Mouse (Mus musculus): Measurements from ENCODE around the gene Necap1. TPM values are rescaled to one million over a fixed set of nuclear protein-coding genes. Genes with fewer than 3 reads are reported as not detected.

Necap1 gene
- total RNA-seq (2022): 100 to 1,000 TPM; 179 to 215 (median 196) TPM

DNA sequence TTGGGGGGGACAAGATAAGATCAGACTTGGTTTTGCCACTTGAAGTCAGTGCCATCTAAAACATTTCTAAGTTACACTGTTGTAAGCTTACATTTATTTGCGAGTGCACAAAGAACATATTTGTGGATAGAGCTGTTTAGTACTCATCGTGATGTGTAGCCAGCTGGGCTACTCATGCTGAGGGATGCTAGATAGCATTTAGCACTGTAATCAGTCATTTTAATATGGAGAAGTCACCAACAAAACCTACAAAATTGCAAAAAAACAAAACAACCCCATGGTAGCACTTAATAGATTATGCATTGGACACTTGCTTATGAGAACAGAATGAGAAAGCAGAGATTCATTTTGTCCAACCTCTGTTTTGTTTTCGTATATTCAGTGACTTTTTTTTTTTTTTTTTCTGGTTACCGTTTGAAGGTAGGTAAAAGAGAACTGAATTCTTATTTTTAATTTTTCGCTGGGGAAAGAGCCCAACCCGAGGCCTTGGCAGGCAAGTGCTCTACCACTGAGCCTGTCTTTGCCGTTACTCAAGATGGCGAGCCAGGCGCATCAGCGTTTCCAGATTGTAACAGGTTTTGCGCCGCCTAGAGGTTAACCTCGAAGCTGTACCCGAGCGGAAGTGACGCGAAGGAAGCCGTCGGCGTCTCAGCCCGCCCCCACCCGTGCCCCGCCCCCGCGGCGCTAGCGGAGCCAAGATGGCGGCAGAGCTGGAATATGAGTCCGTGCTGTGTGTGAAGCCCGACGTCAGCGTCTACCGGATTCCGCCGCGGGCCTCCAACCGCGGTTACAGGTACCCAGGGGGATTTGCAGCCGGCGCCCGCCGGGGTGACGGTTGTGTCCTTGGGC, at the start of gene Necap1:
Gene Necap1 (plus strand): TSS at position 604 of the 849 bp plus-strand sequence.
- DNase-seq (ENCODE audit: low spot score in 2 of 2): peak; percentile 96

DNA sequence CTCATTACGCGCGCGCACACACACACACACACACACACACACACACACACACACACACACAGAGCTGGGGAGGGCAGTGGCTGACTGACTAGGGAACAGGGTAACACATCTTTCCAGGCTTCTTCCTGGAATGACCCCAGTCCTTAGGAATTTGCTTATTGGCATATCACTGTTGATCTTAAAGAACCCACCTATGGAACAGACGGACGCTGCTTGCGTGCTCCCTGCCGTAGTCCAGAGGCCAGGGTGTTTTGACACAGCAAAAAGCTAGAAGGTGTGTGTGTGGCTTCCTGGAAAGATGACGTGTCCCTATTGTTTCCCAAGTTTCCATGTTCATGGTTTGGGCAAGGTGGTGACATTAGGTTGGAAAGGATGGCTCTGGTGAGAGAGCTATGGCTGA, 49.1 kb upstream of the Necap1 start:
- no peak for DNase-seq (ENCODE audit: low spot score in 2 of 2)

DNA sequence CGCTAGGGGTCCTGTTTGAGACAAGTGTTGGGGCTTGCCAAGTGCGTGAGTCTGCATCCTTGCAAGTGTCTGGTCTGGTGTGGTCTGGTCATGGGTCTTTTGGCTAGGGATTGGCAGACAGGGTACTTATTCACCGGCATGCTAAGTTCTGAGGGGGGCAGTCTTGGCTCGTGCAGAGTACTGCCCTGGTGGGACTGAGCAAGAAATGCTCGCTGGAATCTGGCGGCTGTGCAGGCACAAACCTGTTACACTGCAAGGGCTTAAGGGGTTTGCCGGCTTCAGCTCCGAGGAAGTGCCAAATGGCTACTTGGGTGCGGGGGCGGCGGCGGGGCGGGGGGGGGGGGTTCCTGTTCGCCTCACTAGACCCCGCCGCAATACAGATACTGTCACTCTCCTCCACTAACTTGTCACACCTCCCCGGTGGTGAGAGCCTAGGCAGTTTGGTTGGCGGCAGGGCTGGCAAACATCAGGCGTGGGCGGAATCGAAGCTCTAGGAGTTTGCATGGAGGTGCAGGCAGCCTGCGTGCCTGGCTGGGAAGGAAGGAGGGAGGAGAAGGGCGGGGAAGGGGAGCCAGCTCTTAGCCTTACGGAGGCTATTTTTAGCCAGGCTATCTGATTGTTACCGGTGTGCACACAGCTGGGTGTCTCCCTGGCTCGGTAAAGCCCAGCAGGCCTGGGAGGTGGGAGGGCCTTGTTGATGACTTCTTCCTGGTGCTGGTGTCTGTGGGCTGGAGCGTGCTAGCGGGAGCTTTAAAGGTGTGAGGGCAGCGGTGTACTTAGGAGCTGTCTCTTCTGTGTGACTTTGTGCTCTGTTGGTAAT, 48.1 kb upstream of the Necap1 start:
- peak; percentile 61 to 92 for DNase-seq (ENCODE audit: low spot score in 2 of 2)

DNA sequence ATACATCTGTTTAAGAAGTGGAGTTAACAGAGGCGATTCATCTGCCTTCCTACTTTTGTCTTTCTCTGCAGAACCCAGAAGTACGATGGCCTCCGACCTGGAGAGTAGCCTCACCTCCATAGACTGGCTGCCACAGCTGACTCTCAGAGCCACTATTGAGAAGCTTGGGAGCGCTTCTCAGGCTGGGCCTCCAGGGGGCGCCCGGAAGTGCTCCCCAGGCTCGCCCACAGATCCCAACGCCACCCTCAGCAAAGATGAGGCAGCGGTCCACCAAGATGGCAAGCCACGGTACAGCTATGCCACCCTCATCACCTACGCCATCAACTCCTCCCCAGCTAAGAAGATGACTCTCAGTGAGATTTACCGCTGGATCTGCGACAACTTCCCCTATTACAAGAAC, 46.2 kb upstream of the Necap1 start:
- no peak for DNase-seq (ENCODE audit: low spot score in 2 of 2)

DNA sequence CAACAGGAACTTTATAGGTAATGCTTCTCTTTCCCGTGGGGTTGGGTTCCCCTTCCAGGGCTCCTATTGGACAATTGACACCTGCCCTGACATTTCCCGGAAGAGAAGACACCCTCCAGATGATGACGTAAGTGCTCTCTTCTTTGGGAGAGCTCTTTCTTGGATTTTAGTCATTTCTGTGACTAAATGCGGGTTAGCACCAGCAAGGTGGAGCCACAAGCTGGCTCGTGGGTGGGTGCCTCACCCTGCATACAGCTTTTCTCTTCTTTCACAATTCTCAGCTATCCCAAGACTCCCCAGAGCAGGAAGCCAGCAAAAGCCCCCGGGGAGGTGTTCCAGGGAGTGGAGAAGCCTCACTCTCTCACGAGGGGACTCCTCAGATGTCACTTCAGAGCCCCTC, 41.4 kb upstream of the Necap1 start:
- no peak for DNase-seq (ENCODE audit: low spot score in 2 of 2)

DNA sequence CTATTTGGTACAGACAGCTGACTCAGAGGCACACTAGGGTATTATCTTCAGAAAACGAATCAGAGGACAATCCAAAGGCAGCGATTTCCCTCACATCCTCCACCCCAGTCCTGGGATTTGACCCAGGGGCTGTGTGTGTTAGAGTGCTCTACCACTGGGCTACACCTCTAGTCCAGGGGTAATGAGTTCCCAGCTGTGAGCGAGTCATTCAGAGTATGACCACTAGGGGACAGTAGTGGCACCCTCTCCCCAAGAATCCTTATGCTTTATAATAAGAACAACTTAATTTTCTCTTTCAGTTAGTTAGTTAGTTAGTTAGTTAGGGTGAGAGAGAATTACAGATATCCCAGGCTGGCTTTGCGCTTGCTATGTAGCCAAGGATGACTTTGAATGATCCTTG, 39.9 kb upstream of the Necap1 start:
- DNase-seq (ENCODE audit: low spot score in 2 of 2): no peak

DNA sequence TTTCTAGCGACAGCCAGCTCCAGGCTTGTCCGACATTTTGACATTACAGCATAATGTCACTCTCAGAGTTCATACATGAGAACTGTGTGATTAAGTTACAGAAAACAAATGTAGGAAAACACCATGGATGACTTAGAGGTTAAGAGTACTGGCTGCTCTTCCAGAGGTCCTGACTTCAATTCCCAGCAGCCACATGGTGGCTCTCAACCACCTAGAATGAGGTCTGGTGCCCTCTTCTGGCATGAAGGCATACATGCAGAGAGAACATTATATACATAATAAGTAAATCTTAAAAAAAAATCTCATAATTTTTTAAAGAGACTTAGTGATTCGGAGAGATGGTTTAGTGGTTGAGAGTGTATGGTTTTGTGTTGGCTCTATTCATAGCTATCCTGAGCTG, 37.3 kb upstream of the Necap1 start:
- DNase-seq (ENCODE audit: low spot score in 2 of 2): no peak

DNA sequence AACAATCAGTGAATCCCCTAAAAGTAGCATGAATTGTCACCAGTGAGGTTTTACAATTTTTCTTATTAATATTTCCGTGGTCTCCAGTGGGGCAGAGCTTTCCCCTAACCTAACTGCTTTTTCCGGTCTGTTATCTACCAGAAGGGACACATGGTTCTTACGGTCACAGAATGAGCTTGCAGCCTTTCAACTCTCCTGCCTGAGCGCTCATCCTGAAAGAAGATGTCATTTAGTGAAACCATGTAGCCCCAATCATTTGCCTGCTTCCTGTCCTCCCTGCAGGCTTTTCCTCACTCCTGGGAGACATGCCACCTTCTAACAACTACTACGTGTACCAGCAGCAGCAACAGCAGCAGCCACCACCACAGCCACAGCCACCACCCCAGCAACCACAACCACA, 36.7 kb upstream of the Necap1 start:
- no peak for DNase-seq (ENCODE audit: low spot score in 2 of 2)

DNA sequence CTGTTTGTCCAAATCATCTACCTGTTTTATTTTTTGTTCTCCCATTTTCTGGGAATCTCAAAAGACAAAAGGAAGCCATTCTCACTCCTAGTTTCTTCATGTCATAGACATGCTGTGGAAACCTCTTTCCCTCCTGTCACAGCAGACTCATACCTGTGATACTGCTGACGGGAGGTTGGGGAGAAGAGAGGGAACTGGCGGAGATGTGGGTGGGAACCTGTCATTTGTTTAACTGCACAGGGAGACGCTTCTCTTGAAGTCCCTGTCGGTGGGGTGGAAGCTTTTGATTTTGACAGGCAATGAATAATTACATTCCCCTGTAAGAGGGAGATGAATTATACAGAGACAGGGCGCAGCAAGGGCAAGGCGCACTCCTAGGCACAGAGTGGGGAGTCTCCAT, 30.5 kb upstream of the Necap1 start:
- no peak for DNase-seq (ENCODE audit: low spot score in 2 of 2)

DNA sequence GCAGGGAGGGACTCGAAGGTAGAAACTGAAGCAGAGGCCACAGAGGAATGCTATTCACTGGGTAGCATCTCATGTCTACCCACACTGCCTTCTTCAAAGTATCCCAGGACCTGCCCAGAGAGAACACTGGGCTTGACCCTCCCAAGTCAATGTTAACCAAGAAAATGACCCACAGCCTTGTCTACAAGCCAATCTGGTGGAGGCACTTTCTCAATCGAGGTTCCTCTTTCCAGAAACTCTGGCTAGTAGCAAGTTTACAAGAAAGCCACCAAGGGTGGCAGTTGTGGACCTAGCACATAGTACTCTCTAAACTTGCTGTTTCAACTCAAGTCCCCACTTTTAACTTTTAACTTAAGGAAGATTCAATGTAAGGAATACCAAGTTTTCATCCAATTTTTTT, 21.6 kb upstream of the Necap1 start:
- no peak for DNase-seq (ENCODE audit: low spot score in 2 of 2)

DNA sequence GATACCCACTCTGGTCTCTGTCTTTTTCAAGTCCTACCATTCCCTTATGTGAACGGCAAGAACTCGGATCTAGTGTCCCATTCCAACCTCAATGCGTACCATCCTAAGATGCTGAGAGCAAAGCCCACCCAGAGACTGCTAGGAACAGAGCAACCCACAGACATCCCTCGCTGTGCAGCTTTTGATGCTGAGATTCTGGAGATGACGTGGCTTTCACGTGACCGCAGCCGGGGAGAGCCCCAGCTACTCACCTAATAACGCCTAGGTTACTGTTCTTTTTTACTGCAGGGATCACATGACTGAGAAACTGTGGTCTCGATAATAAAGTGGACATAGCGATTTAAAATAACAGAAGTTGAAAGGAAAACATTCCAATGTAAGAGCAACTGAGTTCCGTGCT, 19.7 kb upstream of the Necap1 start:
- DNase-seq (ENCODE audit: low spot score in 2 of 2): no peak

DNA sequence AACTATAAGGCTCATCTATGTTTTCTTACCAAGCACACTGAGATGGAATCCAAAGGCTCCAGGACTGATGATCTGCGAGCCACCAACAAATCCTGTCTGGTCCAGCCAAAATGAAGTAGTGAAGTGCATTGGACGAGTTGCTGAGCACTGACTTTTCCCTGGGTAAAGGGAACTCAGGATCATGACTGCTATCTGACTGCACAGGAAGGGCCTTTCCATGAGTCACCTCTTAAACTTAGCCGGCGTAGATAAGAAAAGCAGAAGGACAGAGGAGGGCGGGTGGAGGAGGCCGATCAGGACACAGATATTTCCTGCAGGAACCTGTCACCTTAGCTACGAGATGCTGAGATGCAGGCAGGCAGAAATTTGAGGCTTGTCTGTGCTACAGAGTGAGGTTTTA, 18.3 kb upstream of the Necap1 start, which contains the start of gene C3ar1:
Gene C3ar1 (minus strand): TSS at position 207 of the 400 bp plus-strand sequence.
- no peak for DNase-seq (ENCODE audit: low spot score in 2 of 2)

DNA sequence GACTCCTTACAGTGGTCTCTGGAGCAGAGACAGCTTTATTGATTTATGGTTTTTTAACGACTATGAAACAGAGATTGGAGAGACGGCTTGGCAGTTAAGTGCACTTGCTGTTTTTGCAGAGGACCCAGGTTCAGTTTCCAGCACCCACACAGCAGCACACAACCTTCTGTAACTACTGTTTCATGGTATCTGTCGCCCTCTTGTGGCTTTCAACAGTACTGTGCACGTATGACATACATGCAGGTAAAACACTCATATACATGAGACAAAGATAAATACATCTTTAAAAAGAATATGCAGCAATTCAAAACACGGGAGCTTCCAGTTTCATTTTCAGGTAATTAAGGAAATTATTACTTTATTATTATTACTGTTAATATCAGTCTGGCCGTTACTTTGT, 11.8 kb upstream of the Necap1 start:
- no peak for DNase-seq (ENCODE audit: low spot score in 2 of 2)

DNA sequence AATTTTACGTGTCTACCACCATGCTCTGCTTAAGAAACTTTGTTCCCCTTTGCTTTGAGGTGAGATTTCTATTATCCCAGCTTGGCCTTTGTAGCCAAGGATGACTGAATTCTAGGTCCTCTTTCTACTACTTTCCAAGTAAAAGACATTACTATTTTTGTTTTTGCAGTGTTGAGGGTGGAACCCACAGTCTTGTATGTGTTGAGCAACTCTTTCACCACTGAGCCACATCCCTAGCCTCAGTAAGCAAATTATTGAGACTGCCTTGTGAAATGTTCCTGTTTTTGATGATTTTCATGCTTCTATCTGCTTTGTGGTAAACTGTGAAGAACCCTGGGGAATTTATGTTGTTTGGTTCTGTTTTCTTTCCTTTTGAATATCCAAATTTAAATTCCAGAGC, 11.4 kb upstream of the Necap1 start:
- no peak for DNase-seq (ENCODE audit: low spot score in 2 of 2)

DNA sequence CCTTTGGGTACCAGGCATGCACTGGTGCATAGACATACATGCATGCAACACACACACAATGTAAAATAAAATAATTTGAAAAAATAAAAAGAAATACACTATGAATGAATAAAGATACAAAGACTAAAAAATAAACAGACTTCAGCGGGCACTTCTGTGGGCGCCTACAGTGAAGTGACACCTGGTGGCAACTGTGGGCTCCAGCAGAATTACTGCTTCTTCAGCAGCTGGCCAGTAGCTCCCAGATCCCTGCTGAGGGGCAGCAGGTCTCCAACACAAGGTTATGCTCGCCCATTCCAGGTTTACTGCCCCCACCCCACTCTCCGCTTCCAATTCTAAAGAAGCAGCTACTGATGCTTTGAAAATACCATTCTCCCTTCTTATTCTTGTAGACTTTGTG, 6.4 kb upstream of the Necap1 start:
- no peak for DNase-seq (ENCODE audit: low spot score in 2 of 2)

DNA sequence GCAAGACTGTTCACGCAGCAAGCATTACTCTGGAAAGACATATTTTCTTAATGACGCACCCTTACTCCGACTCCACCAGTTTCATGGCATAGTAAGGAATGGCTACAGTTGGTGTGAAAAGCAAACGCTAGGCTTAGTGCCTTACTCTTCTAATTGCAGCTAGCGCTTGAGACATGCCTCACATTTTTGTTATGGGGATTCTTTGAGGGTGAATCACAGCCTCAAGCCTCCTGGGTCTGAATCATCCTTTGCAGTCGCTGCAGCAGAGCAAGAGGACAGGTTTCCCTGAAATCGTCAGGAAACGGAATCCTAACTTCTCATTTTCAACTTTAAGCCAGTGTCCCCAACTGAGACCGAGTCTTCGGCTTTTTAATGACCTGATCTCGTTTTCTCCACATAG, 4.4 kb upstream of the Necap1 start:
- no peak for DNase-seq (ENCODE audit: low spot score in 2 of 2)

DNA sequence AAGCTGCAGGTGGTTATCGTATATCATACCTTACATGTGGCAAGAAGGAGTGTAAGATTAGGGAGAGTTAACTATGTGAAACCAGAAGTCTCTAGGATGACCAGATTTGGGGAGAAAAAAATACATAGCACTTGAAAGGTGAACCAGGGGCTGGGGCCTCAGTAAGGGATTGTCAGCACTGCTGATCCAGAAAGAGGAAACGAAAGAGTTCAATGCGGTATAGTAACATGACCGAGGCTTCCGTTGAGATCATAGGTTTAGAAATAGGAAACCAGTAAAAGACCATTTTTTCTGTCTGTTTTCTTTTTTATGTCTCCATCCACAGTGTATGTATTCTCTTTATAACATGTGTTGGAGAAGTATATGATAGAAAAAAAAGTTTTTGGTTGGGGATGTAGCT, 1.5 kb upstream of the Necap1 start:
- DNase-seq (ENCODE audit: low spot score in 2 of 2): no peak

DNA sequence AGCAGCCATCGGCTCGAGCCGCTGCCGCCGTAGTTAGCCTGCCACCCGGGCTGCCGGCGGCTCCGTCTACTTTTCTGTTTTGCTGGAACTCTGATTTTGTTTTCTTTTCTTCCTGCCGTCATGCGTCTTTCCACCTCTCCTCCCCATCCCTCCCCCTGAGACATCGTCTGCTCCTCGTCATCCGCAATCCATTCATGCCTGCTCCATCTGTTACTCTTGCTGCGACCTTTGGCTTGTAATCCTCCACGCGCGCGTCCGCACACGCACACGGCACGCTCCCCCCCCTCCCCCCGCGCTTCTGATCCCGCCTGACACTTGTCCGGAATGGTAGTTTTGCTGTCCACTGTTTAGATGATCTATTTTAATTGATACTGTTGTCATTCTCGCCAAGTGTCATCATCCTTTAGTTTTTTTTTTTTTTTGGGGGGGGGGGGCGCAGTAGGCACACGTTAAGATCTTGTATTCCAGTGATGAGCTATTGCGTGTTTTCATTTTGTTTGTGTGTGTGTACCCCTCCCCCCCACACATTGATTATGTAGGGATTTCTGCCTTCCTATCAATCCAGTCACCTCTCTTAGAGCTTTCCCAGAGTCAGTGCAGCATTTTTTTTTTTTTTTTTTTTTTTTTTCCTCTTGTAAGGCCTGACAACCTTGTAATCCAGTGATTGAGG, 581 bp downstream of the Necap1 start:
- DNase-seq (ENCODE audit: low spot score in 2 of 2): no peak

DNA sequence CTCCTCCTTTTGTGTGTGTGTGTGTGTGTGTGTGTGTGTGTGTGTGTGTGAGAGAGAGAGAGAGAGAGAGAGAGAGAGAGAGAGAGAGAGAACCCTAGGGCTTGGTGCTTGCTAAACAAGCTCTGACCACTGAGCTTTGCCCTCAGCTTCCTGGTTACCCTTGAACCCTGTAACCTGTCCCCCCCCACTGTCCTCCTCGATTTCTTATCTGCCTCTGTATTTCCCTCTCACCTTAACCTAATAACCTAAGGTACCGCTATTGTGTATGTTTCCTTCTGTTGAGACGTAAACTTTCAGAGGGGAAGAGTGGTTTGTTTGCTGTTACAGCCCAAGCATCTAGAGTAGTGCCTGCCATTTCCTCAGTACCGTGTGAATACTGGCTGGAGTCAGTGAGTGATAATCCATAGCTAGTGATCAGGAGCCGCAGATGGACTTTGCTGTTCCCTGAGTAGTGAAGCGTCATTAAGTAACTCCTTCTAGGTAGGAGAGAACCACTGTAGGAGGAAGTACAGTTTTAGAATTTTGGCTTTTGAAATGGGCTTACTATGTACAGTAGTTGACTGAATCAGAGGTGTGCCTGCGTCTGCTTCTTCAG, 5.0 kb downstream of the Necap1 start:
- no peak for DNase-seq (ENCODE audit: low spot score in 2 of 2)

DNA sequence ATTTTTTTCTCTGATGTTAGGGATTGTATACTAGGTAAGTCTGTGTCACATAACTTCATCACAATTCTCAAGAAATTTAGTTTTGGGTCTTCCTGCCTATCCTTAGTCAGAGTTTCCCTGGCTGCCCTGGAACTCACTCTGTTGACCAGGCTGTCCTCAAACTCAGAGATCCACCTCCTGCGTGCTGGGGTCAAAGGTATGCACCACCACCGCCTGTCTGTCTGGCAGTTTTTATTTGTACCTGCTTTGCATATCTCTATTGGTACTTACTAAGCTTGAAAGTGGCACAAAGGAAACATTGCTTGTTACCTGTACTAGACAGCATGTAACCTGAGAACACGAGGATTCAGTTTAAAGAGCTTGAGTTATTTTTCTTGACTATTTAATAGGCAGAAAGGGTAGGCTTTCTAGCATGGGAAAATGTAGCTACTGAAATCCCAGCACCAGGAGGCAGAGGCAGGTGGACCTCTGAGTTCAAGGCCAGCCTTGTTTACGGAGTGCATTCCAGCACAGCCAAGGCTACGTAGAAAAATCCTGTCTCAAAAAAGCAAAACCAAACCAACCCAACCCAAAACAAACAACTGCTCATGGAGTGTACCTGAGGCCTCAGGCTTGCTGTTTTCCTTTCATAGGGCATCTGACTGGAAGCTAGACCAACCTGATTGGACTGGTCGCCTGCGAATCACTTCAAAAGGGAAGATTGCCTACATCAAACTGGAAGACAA, 5.7 kb downstream of the Necap1 start:
- no peak for DNase-seq (ENCODE audit: low spot score in 2 of 2)

DNA sequence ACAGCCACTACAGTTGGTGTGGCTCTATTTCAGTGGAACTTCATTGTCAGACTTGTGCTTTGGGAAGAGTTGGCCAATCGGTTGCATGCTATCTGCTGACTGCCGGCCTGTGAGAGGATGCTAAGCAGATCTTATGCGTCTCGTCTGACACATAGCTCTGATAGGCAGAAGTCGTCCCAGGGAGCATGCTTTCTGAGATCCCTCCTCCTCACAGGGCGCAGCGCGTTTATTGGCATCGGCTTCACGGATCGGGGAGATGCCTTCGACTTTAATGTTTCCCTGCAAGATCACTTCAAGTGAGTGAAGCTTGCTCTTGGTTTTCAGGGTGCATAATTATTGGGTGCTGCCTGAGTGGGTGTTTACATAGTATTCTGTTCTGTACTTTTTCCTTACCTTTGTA, 7.0 kb downstream of the Necap1 start:
- DNase-seq (ENCODE audit: low spot score in 2 of 2): no peak

Data from left cerebral cortex, adult 8-10 months (tissue).